Mouse (Mus musculus): ENCODE measurements around the gene Col5a3. TPM values are rescaled to one million over a fixed set of nuclear protein-coding genes. Genes with fewer than 3 reads are reported as not detected.
A peak's percentile ranks its signal among the peaks of the same experiment; 100 is the strongest.

The Col5a3 gene
- polyA plus RNA-seq, 1 experiment from 2014 or later, result 5.9 TPM

DNA sequence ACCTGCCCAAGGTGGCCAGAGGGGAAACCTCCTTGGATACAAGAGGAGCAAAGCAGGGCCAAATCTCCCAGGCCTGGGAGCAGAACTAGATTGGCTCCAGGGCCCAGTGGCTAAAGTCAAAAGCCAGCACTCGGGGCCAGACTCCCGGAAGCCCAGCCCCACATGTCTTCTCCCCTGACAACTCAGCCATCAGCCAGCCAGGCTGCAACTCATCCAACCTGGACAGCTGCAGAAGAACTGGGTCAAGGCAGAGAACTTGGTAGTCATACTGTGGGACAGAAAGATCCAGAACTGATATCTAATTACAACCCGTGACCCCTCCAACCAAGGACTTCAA, 9.7 kb downstream of the Col5a3 start:
- H3K4me1 ChIP-seq, result no peaks in the 10 kb centered on the region
- no peaks in the 10 kb centered on the region for H3K27me3 ChIP-seq
- WGBS, result 74% methylated on average over 3 of the region's 3 CpGs
- no peak overlapping the region for H3K4me3 ChIP-seq (replicated peaks)
- no peak for ATAC-seq (ENCODE audit: insufficient number of reproducible peaks, low FRiP score, low TSS enrichment, low read depth)
- H3K4me2 ChIP-seq (replicated peaks), result no peak overlapping the region
- H3K27ac ChIP-seq (replicated peaks), result no peak overlapping the region
- H3K9me3 ChIP-seq (replicated peaks), result no peaks in the 10 kb centered on the region
- H3K9ac ChIP-seq, result no peak overlapping the region
- no peaks in the 10 kb centered on the region for H3K36me3 ChIP-seq

- ATAC-seq (ENCODE audit: insufficient number of reproducible peaks, low FRiP score, low TSS enrichment, low read depth), result no peak
- H3K27me3 ChIP-seq, result no peaks in the 10 kb centered on the region
- no peaks in the 10 kb centered on the region for H3K4me1 ChIP-seq
- 77% methylated on average over 13 of the region's 13 CpGs for WGBS
- H3K4me2 ChIP-seq (replicated peaks), result no peak overlapping the region
- no peak overlapping the region for H3K27ac ChIP-seq (replicated peaks)
- H3K9ac ChIP-seq, result no peak overlapping the region
- no peaks in the 10 kb centered on the region for H3K9me3 ChIP-seq (replicated peaks)
- no peak overlapping the region for H3K4me3 ChIP-seq (replicated peaks)
- H3K36me3 ChIP-seq, result no peaks in the 10 kb centered on the region
These were observed 10.4 kb downstream of the Col5a3 start for GRCm38 (mm10) chr9:20804266-20805158.

DNA sequence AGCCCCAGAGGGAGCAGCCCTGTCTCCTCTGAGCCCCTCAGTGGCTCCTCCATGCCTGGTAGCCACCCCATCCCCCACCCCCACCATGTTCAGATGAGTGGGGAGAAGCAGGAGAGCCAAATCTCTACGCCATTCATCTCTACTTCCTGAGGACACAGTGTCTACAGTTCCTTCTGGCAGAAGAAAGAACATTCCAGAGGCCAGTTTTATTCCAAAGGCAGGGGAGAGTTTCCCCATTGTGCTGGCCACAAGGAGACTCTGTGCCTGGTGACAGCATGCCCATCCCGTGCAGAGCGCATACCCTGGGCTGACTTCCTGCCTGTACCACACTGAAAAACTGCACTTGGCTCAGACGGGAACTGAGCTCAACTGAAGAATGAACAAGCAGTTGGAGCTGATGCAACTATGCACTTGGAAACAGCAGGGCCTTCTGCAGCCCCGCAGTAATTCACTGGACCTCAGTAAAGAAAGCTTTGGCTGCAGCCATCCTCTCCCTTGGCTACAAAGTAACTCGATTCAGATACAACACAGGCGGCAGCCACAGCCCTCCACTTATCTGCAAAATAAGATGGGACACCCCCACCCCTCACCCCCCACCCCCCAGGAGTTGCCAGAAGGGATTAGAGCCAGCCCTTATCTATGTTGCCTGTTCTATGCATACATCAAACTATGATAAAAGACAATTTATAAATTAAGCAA, 20.6 kb downstream of the Col5a3 start:
- H3K4me3 ChIP-seq (replicated peaks), result no peak overlapping the region
- no peaks in the 10 kb centered on the region for H3K36me3 ChIP-seq
- no peak overlapping the region for H3K9ac ChIP-seq
- 25% methylated on average over 7 of the region's 7 CpGs for WGBS
- H3K4me2 ChIP-seq (replicated peaks), result no peak overlapping the region
- peak overlapping the region; percentile 71 for H3K27ac ChIP-seq (replicated peaks)
- H3K4me1 ChIP-seq, result peaks cover 26% of the 10 kb centered on the region
- H3K9me3 ChIP-seq (replicated peaks), result no peaks in the 10 kb centered on the region
- ATAC-seq (ENCODE audit: insufficient number of reproducible peaks, low FRiP score, low TSS enrichment, low read depth), result peak; percentile 69; the same call in 1 of the 2 replicates
- no peaks in the 10 kb centered on the region for H3K27me3 ChIP-seq

- H3K4me2 ChIP-seq (replicated peaks), result no peak overlapping the region
- ATAC-seq (ENCODE audit: insufficient number of reproducible peaks, low FRiP score, low TSS enrichment, low read depth), result peak; percentile 64; the same call in 1 of the 2 replicates
- H3K9me3 ChIP-seq (replicated peaks), result no peaks in the 10 kb centered on the region
- H3K4me3 ChIP-seq (replicated peaks), result no peak overlapping the region
- peak overlapping the region; percentile 75 for H3K27ac ChIP-seq (replicated peaks)
- peaks cover 26% of the 10 kb centered on the region for H3K4me1 ChIP-seq
- 22% methylated on average over 3 of the region's 3 CpGs for WGBS
- no peak overlapping the region for H3K9ac ChIP-seq
- H3K27me3 ChIP-seq, result no peaks in the 10 kb centered on the region
- H3K36me3 ChIP-seq, result no peaks in the 10 kb centered on the region
These were observed 24.5 kb downstream of the Col5a3 start for GRCm38 (mm10) chr9:20790345-20790744.

DNA sequence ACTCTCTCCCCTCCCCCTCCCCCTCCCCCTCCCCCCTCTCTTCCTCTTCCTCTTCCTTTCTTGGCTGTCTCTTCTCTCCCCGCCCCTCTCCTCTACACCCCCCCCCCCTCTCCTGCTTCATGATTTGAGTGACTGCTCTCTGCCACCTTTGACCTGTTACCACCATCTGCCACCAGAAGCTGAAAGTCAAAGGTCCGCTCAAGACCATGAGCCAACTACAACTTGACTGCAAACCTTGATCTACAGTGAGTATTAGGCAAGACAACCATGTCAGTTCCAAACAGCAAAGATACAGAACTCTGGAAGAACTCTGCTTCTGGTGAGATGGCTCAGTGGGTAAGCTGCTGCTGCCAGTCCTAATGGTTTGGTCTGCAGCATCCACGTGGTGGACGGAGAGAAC, 25.2 kb downstream of the Col5a3 start:
- Histone ChIP-seq H3K4me3 (replicated peaks) (no peak overlapping the region), H3K4me1 (peaks cover 26% of the 10 kb centered on the region), H3K9ac (no peak overlapping the region), H3K4me2 (replicated peaks) (no peak overlapping the region), H3K36me3 (no peaks in the 10 kb centered on the region), H3K9me3 (replicated peaks) (no peaks in the 10 kb centered on the region), H3K27ac (replicated peaks) (peak overlapping the region; percentile 75), H3K27me3 (no peaks in the 10 kb centered on the region)
- no peak for ATAC-seq (ENCODE audit: insufficient number of reproducible peaks, low FRiP score, low TSS enrichment, low read depth)
- WGBS, result 67% methylated on average over 3 of the region's 4 CpGs

DNA sequence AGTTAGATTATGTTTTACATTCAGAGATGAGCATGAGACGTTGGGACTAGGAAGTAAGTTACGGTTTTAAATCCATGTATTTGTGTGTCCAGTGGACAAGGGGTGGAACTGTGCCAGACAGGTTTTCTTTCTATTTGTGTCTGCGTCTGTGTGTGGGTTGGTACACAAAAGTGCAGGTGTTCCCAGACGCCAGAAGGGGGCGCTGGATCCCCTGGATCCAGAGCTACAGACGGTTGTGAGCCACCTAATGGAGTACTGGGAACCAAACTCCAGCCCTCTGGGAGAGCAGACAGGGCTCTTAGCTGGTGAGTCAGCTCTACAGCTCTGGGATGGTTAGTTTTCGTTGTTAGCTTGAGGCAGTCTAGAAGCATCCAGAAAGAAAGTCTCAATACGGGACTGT, 26.9 kb downstream of the Col5a3 start:
- Histone ChIP-seq H3K4me2 (replicated peaks) (no peak overlapping the region), H3K4me1 (peaks cover 15% of the 10 kb centered on the region; the same call in 1 of the 2 replicates), H3K27ac (replicated peaks) (no peak overlapping the region), H3K9ac (no peak overlapping the region), H3K27me3 (no peaks in the 10 kb centered on the region), H3K36me3 (no peaks in the 10 kb centered on the region), H3K4me3 (replicated peaks) (no peak overlapping the region), H3K9me3 (replicated peaks) (no peaks in the 10 kb centered on the region)
- ATAC-seq (ENCODE audit: insufficient number of reproducible peaks, low FRiP score, low TSS enrichment, low read depth), result no peak
- 73% methylated on average over 8 of the region's 8 CpGs for WGBS

- H3K27me3 ChIP-seq, result no peaks in the 10 kb centered on the region
- H3K36me3 ChIP-seq, result no peaks in the 10 kb centered on the region
- whole genome bisulfite sequencing, result 60% methylated on average over 6 of the region's 6 CpGs
- no peak overlapping the region for H3K4me2 ChIP-seq (replicated peaks)
- H3K4me1 ChIP-seq, result peaks cover 5% of the 10 kb centered on the region; the same call in 1 of the 2 replicates
- no peak overlapping the region for H3K27ac ChIP-seq (replicated peaks)
- no peak overlapping the region for H3K9ac ChIP-seq
- no peak for ATAC-seq (ENCODE audit: insufficient number of reproducible peaks, low FRiP score, low TSS enrichment, low read depth)
- no peaks in the 10 kb centered on the region for H3K9me3 ChIP-seq (replicated peaks)
- H3K4me3 ChIP-seq (replicated peaks), result no peak overlapping the region
These were observed 29.8 kb downstream of the Col5a3 start for GRCm38 (mm10) chr9:20785055-20785454.

DNA sequence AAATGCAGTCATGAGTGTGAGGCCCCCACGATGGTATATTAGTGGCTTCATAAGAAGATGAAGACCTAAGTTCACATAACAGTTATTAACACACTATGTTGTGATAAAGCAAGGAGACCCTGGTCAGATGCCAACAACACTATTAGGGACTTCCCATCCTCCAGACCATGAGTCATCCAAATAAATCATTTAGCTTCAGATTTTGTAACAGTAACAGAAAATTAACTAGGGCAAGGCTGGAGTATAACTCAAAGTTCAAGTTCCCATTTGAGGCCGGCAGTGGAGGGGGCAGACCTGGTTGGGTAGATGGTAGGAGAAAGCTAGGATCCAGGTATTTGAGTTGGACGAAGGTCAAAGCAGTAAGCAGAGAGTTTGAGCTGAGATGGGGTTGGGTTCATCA, 33.6 kb downstream of the Col5a3 start:
- Histone ChIP-seq H3K9ac (no peak overlapping the region), H3K36me3 (no peaks in the 10 kb centered on the region), H3K4me1 (no peaks in the 10 kb centered on the region), H3K27me3 (no peaks in the 10 kb centered on the region), H3K4me3 (replicated peaks) (no peak overlapping the region), H3K27ac (replicated peaks) (no peak overlapping the region), H3K4me2 (replicated peaks) (no peak overlapping the region), H3K9me3 (replicated peaks) (no peaks in the 10 kb centered on the region)
- ATAC-seq (ENCODE audit: insufficient number of reproducible peaks, low FRiP score, low TSS enrichment, low read depth), result no peak
- WGBS, result 80% methylated on average over 3 of the region's 3 CpGs

GRCm38 (mm10) chr9:20765274-20765673, 49.6 kb downstream of the Col5a3 start:
- Histone ChIP-seq H3K27ac (replicated peaks) (no peak overlapping the region), H3K36me3 (no peaks in the 10 kb centered on the region), H3K4me3 (replicated peaks) (no peak overlapping the region), H3K9me3 (replicated peaks) (no peaks in the 10 kb centered on the region), H3K27me3 (no peaks in the 10 kb centered on the region), H3K9ac (no peak overlapping the region), H3K4me2 (replicated peaks) (no peak overlapping the region), H3K4me1 (no peaks in the 10 kb centered on the region)
- no peak for ATAC-seq (ENCODE audit: insufficient number of reproducible peaks, low FRiP score, low TSS enrichment, low read depth)
- 69% methylated on average over 2 of the region's 2 CpGs for WGBS

DNA sequence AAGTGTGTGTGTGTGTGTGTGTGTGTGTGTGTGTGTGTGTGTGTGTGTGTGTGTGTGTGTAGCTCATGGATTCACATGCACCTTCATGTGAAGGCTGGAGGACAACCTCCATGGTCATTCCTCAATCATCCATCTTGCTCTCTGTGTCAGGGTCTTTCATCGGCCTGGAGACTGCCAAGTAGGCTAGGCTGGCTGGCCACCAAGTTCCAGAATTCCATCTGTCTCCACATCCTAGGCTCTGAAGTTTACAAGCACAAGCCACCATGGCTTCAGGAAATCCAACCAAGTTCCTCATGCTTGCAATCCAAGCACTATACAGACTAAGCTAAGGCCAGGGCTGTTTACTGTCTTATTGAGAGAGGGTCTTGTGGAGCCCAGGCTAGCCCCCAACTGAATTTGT, 51.8 kb downstream of the Col5a3 start:
- H3K27me3 ChIP-seq, result no peaks in the 10 kb centered on the region
- 83% methylated on average over 1 of the region's 1 CpGs for WGBS
- no peak overlapping the region for H3K27ac ChIP-seq (replicated peaks)
- H3K4me3 ChIP-seq (replicated peaks), result no peak overlapping the region
- no peaks in the 10 kb centered on the region for H3K36me3 ChIP-seq
- no peaks in the 10 kb centered on the region for H3K4me1 ChIP-seq
- no peaks in the 10 kb centered on the region for H3K9me3 ChIP-seq (replicated peaks)
- no peak overlapping the region for H3K4me2 ChIP-seq (replicated peaks)
- no peak overlapping the region for H3K9ac ChIP-seq
- no peak for ATAC-seq (ENCODE audit: insufficient number of reproducible peaks, low FRiP score, low TSS enrichment, low read depth)

GRCm38 (mm10) chr9:20762197-20762961, 52.5 kb downstream of the Col5a3 start:
- Histone ChIP-seq H3K36me3 (no peaks in the 10 kb centered on the region), H3K4me2 (replicated peaks) (no peak overlapping the region), H3K27me3 (no peaks in the 10 kb centered on the region), H3K4me1 (no peaks in the 10 kb centered on the region), H3K27ac (replicated peaks) (no peak overlapping the region), H3K9me3 (replicated peaks) (no peaks in the 10 kb centered on the region), H3K9ac (no peak overlapping the region), H3K4me3 (replicated peaks) (no peak overlapping the region)
- WGBS, result 54% methylated on average over 7 of the region's 7 CpGs
- no peak for ATAC-seq (ENCODE audit: insufficient number of reproducible peaks, low FRiP score, low TSS enrichment, low read depth)
